Mouse (Mus musculus) heart, embryonic 14.5 days (tissue): ENCODE measurements around the gene Sgpp2. TPM values are rescaled to one million over a fixed set of nuclear protein-coding genes. Genes with fewer than 3 reads are reported as not detected.
A peak's percentile ranks its signal among the peaks of the same experiment; 100 is the strongest.

Experiments
- ATAC-seq: fragments of 200-750 bp; cut with Nextera tagmentation; 2 replicates; pipeline ENCODE4 v1.8.0; 2017; ENCODE audit warnings: low read depth, moderate TSS enrichment; ENCODE audit not compliant: insufficient number of reproducible peaks, insufficient read depth, low FRiP score
- H3K27ac ChIP-seq, 2 experiments: fragments of 200-500 bp in 1 of 2; fragments of 300-500 bp in 1 of 2; sonication (generic) in 1 of 2; replicated peaks in 1 of 2; 2 replicates each; pipeline ENCODE4 v1.5.1; 2012 to 2014; ENCODE audit warnings: low read depth in 2 of 2, low read length in 2 of 2, control low read depth in 1 of 2, mild to moderate bottlenecking in 1 of 2, mixed read lengths in 1 of 2; ENCODE audit not compliant: control insufficient read depth in 1 of 2, insufficient read depth in 1 of 2
- H3K27me3 ChIP-seq: fragments of 300-500 bp; sonication (generic); 2 replicates; pipeline ENCODE4 v1.6.1; 2014; ENCODE audit warnings: mild to moderate bottlenecking, low read length, control low read depth; ENCODE audit not compliant: control insufficient read depth, insufficient read depth
- H3K36me3 ChIP-seq: fragments of 300-500 bp; sonication (generic); 2 replicates; pipeline ENCODE4 v1.6.1; 2014; ENCODE audit warnings: mild to moderate bottlenecking, control low read depth, low read length, mixed read lengths; ENCODE audit not compliant: control insufficient read depth, insufficient read depth
- H3K4me1 ChIP-seq, 2 experiments: fragments of 200-500 bp in 1 of 2; fragments of 300-500 bp in 1 of 2; sonication (generic) in 1 of 2; 2 replicates each; pipeline ENCODE4 v1.6.1; 2012 to 2014; ENCODE audit warnings: low read length in 2 of 2, control low read depth in 1 of 2, mixed read lengths in 1 of 2; ENCODE audit not compliant: control insufficient read depth in 2 of 2, insufficient read depth in 2 of 2
- H3K4me2 ChIP-seq: fragments of 300-500 bp; sonication (generic); 2 replicates; pipeline ENCODE4 v1.6.1; 2014; ENCODE audit warnings: mild to moderate bottlenecking, low read length
- H3K4me3 ChIP-seq, 2 experiments: fragments of 200-500 bp in 1 of 2; fragments of 300-500 bp in 1 of 2; sonication (generic) in 1 of 2; 2 replicates each; pipeline ENCODE4 v1.5.1; 2012 to 2014; ENCODE audit warnings: low read length in 2 of 2, mild to moderate bottlenecking in 2 of 2, control low read depth in 1 of 2, low read depth in 1 of 2, moderate library complexity in 1 of 2; ENCODE audit not compliant: control insufficient read depth in 1 of 2, insufficient read depth in 1 of 2
- H3K9ac ChIP-seq: fragments of 300-500 bp; sonication (generic); 2 replicates; pipeline ENCODE4 v1.6.1; 2014; ENCODE audit warnings: mild to moderate bottlenecking, low read length
- H3K9me3 ChIP-seq: fragments of 300-500 bp; sonication (generic); 2 replicates; pipeline ENCODE4 v1.6.1; 2016; ENCODE audit warnings: low read length, control low read depth; ENCODE audit not compliant: control insufficient read depth
- WGBS: fragments of 180-500 bp; shearing (Covaris S2); extraction: QIAGEN DNeasy Blood & Tissue Kit; methylation state at CpG from one replicate; pipeline ENCODE4 v1.1.7; 2014; 5-methylcytosine and 5-hydroxymethylcytosine counted together
- polyA plus RNA-seq: library from polyadenylated mRNA; unstranded; fragments of >200 nt; fragmentation: Nextera tagmentation; extraction: Ambion mirVana; gene quantifications from 2 replicates; pipeline ENCODE4 v1.2.1, GENCODE M21; 2014

Gene Sgpp2
- polyA plus RNA-seq, 1 experiment from 2014 or later: 0.20 TPM

DNA sequence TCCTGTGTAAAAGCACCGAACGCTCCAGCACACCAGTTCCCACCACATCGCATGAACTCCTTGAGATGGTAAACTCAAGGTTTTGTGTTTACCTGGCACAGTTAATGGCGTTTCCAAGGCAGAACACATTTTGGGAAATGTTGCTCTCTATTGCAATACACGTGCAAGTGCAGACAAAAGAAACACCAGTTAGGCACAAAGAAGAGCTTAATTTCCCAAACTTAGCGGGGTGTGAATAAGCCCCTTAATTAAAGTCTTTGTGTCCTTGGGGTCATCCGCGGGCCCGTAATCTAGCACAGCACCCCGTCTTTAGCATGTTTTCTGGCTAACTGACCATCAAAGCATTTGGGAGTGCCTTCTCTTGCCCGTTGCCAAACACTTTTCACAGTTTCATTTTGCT, 118.7 kb downstream of the Sgpp2 start:
- H3K4me3 ChIP-seq: no peak overlapping the region
- H3K27ac ChIP-seq: no peak overlapping the region
- no peak overlapping the region for H3K4me2 ChIP-seq
- H3K36me3 ChIP-seq: peaks cover 31% of the 10 kb centered on the region
- H3K9ac ChIP-seq: no peak overlapping the region
- ATAC-seq: no peak
- WGBS: 77% methylated on average over 11 of the region's 11 CpGs
- H3K9me3 ChIP-seq: no peaks in the 10 kb centered on the region
- H3K27me3 ChIP-seq: no peaks in the 10 kb centered on the region
- H3K4me1 ChIP-seq: peaks cover 18 to 44% of the 10 kb centered on the region in 2 experiments

DNA sequence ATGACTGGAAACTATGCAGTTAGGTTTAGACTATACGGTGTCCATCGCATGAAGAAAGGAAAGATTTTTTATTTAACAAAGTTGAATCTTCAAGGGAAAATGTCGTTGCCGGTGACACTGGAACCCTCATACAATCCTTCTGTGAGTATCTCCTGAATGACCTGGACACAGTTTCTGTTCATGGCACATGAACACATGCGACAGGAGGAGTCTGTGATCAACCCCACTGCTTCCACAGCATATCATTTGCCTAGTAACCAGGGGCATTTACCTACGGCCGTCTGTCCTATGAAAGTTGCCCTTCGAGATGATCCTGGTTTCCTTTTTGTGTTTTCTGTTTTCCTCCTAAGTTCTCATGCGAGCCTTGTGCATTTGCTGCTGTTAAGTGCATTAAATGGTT, 123.3 kb downstream of the Sgpp2 start:
- Histone ChIP-seq H3K9me3 (no peaks in the 10 kb centered on the region), H3K27ac (no peak overlapping the region), H3K4me3 (no peak overlapping the region), H3K9ac (no peak overlapping the region), H3K4me2 (no peak overlapping the region), H3K27me3 (no peaks in the 10 kb centered on the region), H3K4me1 (peaks cover 9 to 19% of the 10 kb centered on the region in 2 experiments), H3K36me3 (peaks cover 23% of the 10 kb centered on the region; the same call in 1 of the 2 replicates)
- 92% methylated on average over 9 of the region's 9 CpGs for WGBS
- ATAC-seq: no peak

DNA sequence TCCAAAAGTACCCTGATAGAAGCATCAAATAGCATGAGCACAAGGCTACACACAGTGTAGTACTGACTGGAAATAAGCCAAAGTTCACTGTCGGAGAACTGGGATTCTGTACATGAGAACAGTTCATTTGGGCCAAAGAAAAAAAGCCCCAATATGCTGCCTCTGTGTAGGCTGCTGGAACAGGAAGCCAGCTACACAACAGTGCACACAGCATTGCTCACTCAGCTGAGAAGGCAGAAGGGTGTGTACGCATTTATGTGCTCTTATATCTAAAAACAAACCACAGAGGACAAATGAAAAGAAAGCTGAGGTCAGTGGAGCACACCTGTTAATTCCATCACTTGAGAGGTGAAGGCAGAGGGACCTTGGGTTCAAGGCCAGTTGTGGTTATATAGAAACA, 125.8 kb downstream of the Sgpp2 start:
- ATAC-seq: no peak
- 63% methylated on average over 2 of the region's 2 CpGs for WGBS
- Histone ChIP-seq H3K9ac (no peak overlapping the region), H3K4me2 (no peak overlapping the region), H3K4me1 (peaks cover 4 to 14% of the 10 kb centered on the region in 2 experiments; a peak in 2 of 4 replicates), H3K27ac (no peak overlapping the region), H3K9me3 (no peaks in the 10 kb centered on the region), H3K36me3 (peaks cover 40% of the 10 kb centered on the region), H3K4me3 (no peak overlapping the region), H3K27me3 (no peaks in the 10 kb centered on the region)

DNA sequence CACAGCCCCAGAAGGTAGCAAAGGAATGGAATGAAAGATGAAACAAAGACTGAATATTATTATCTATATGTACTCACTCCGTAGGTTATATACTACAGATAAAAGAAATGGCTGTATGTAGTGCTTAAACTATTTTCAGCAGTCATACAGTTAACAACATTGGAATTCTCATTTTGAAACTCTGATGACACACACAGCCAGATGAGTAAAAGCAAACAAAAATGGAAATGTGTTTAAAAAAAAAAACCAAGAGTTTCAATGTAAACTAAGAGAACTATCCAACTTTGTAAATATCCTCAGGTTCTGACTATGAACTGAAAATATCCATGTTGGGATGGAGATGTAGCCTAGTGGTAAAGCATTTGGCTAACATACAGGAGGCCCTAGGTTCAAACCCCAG, 126.3 kb downstream of the Sgpp2 start:
- 93% methylated on average over 1 of the region's 1 CpGs for WGBS
- no peak overlapping the region for H3K9ac ChIP-seq
- no peak for ATAC-seq
- H3K27ac ChIP-seq: no peak overlapping the region
- no peaks in the 10 kb centered on the region for H3K27me3 ChIP-seq
- H3K4me3 ChIP-seq: no peak overlapping the region
- no peak overlapping the region for H3K4me2 ChIP-seq
- H3K4me1 ChIP-seq: peaks cover 4 to 14% of the 10 kb centered on the region in 2 experiments; a peak in 2 of 4 replicates
- H3K9me3 ChIP-seq: no peaks in the 10 kb centered on the region
- H3K36me3 ChIP-seq: peaks cover 44% of the 10 kb centered on the region

DNA sequence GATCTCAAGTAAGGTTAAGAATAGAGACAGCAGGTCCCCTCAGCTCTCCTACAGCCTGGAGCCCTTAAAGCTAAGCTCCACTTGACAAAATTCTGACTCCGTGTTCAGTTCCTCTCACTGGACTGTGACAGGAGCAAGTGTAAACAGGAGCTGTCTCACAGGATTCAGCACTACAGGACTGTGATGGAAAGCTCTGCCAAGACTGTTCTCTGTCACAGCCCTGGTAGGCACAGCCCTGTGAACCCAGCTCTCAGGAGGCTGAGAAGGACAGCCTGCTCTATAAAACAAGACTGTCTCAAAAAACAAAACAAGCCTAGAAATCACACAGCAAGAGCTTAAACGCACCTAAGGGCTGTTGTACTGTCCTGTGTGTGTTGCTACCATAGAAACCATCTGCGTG, 127.0 kb downstream of the Sgpp2 start:
- H3K36me3 ChIP-seq: peaks cover 43% of the 10 kb centered on the region
- H3K4me1 ChIP-seq: peaks cover 4 to 14% of the 10 kb centered on the region in 2 experiments; a peak in 2 of 4 replicates
- no peaks in the 10 kb centered on the region for H3K27me3 ChIP-seq
- peak overlapping the region; percentile 22 to 50; a peak in 3 of 4 replicates for H3K27ac ChIP-seq
- no peak overlapping the region for H3K4me2 ChIP-seq
- H3K9ac ChIP-seq: no peak overlapping the region
- 0 out of 2 replicates have a peak, but pooled peaks have one; percentile 72 for ATAC-seq
- H3K4me3 ChIP-seq: no peak overlapping the region
- 61% methylated on average over 3 of the region's 3 CpGs for WGBS
- H3K9me3 ChIP-seq: no peaks in the 10 kb centered on the region

DNA sequence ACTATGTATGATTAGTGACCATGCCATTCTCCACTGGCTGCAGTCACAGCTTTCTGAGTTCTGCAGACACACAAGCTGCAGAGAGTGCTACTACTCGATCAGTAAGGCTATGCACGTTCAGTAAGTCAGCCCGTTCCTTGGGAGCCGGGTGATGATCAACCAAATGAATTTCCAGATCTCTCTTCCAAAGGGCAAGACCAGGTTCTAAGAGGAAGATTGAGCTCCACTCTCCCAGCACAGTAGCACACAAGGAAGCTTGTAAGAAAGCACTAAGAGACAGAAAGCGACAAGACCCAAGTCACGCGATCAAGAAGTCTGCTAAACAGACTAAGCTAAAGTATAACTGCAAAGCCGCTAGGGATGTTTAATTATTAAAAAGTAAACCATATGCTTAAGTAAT, 130.6 kb downstream of the Sgpp2 start:
- no peak overlapping the region for H3K4me3 ChIP-seq
- no peak overlapping the region for H3K4me2 ChIP-seq
- peaks cover 59% of the 10 kb centered on the region for H3K36me3 ChIP-seq
- peaks cover 4 to 13% of the 10 kb centered on the region in 2 experiments; a peak in 2 of 4 replicates for H3K4me1 ChIP-seq
- H3K27me3 ChIP-seq: no peaks in the 10 kb centered on the region
- no peak overlapping the region for H3K27ac ChIP-seq
- 92% methylated on average over 8 of the region's 8 CpGs for WGBS
- H3K9me3 ChIP-seq: no peaks in the 10 kb centered on the region
- H3K9ac ChIP-seq: no peak overlapping the region
- ATAC-seq: no peak

DNA sequence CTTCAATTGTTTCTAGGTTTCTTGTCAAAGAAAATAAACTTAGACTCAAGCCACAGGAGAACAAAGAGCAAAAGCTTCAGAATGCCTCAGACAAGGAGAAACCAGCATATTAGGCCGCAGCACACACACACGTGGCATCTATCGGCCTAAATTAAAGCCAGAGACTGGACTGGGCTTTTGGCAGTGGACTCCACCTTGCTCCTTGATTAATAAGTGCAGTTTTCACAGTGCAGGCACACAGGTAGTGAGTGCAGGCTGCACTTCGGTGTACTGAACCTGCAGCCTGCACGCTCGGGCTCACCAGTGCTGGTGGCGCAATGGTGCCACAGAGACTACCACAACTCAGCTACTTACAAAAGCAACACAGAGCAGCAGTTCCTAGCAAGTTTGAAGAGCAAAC, 132.9 kb downstream of the Sgpp2 start:
- Histone ChIP-seq H3K9ac (no peak overlapping the region), H3K9me3 (no peaks in the 10 kb centered on the region), H3K4me3 (no peak overlapping the region), H3K4me2 (no peak overlapping the region), H3K36me3 (peaks cover 70% of the 10 kb centered on the region), H3K27ac (no peak overlapping the region), H3K4me1 (no peaks in the 10 kb centered on the region), H3K27me3 (no peaks in the 10 kb centered on the region)
- WGBS: 92% methylated on average over 7 of the region's 7 CpGs
- ATAC-seq: no peak

DNA sequence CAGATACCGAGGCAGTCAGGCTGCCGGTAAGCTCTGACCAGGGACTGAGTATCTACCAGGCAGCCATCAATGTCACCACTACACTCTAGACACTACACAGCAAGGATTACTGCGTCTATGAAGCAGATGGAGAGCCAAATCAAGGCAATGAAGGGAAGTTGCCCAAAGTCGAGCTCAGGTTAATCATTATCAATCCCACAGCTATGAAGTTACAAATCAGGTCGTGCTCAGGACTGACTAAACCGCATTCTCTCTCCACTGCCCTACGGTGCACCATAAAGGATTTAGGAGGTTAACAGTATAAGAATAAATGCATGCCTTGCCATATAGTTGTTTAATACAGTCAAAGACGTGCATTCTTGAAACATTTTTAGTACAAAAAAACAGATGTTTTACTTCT, 136.1 kb downstream of the Sgpp2 start:
- no peak overlapping the region for H3K4me3 ChIP-seq
- H3K9me3 ChIP-seq: no peaks in the 10 kb centered on the region
- no peak overlapping the region for H3K4me2 ChIP-seq
- WGBS: 75% methylated on average over 8 of the region's 8 CpGs
- peaks cover 76% of the 10 kb centered on the region for H3K36me3 ChIP-seq
- no peaks in the 10 kb centered on the region for H3K4me1 ChIP-seq
- H3K9ac ChIP-seq: no peak overlapping the region
- H3K27me3 ChIP-seq: no peaks in the 10 kb centered on the region
- no peak overlapping the region for H3K27ac ChIP-seq
- ATAC-seq: no peak
